Mouse (Mus musculus) CH12.LX (cell line): ENCODE data around the gene Nsg2. TPM values are rescaled to one million over a fixed set of nuclear protein-coding genes. Genes with fewer than 3 reads are reported as not detected.

Experiments used
- DNase-seq: peaks from one replicate; pipeline ENCODE4 v3.0.0-alpha.2; 2013; ENCODE audit errors: extremely low read depth
- H3K27ac ChIP-seq: 2 replicates; pipeline ENCODE4 v1.5.1; 2012; ENCODE audit warnings: low read depth, mild to moderate bottlenecking, control low read depth, moderate library complexity; ENCODE audit not compliant: insufficient read depth
- H3K27me3 ChIP-seq: replicated peaks from 2 replicates; pipeline ENCODE3; 2012; ENCODE audit warnings: inconsistent platforms
- H3K36me3 ChIP-seq, 2 experiments: replicated peaks in 1 of 2; 2 replicates each; pipeline versions ENCODE3 to v1.6.1; 2012; ENCODE audit warnings: inconsistent platforms in 1 of 2, low read length in 1 of 2, mild to moderate bottlenecking in 1 of 2, mixed read lengths in 1 of 2, moderate library complexity in 1 of 2; ENCODE audit not compliant: control insufficient read depth in 1 of 2, insufficient read depth in 1 of 2
- H3K4me1 ChIP-seq, 2 experiments: 2 replicates each; pipeline ENCODE4 v1.6.1; 2012; ENCODE audit warnings: inconsistent platforms in 1 of 2, moderate library complexity in 1 of 2; ENCODE audit not compliant: insufficient read depth in 2 of 2, control insufficient read depth in 1 of 2
- H3K4me2 ChIP-seq: 2 replicates; pipeline ENCODE4 v1.6.1; 2012; ENCODE audit warnings: low read depth, mild to moderate bottlenecking, control low read depth; ENCODE audit not compliant: poor library complexity, insufficient read depth, severe bottlenecking
- H3K4me3 ChIP-seq, 3 experiments: fragments of 150-350 bp in 1 of 3; sonication (generic) in 1 of 3; replicated peaks in 1 of 3; 2 replicates each; pipeline versions ENCODE3 to v1.5.1; 2011 to 2012; ENCODE audit warnings: low read depth in 2 of 3, low read length in 2 of 3, mild to moderate bottlenecking in 2 of 3, moderate library complexity in 2 of 3, control low read depth in 1 of 3, improper control_type of control experiment in 1 of 3, inconsistent platforms in 1 of 3, mixed read lengths in 1 of 3; ENCODE audit not compliant: poor library complexity in 1 of 3
- H3K79me2 ChIP-seq: replicated peaks from 2 replicates; pipeline ENCODE4 v1.6.1; 2012; ENCODE audit warnings: mild to moderate bottlenecking, moderate library complexity; ENCODE audit not compliant: control insufficient read depth, poor library complexity, insufficient read depth, severe bottlenecking; ENCODE audit errors: extremely low read depth
- H3K9ac ChIP-seq: 2 replicates; pipeline ENCODE4 v1.6.1; 2012; ENCODE audit warnings: low read depth, mild to moderate bottlenecking, control low read depth, moderate library complexity; ENCODE audit not compliant: insufficient read depth
- H3K9me3 ChIP-seq: replicated peaks from 2 replicates; pipeline ENCODE3; 2012; ENCODE audit warnings: low read length, inconsistent platforms, mixed read lengths
- CHD1 ChIP-seq: IDR thresholded peaks from 2 replicates; pipeline ENCODE4 v1.6.1; 2012; ENCODE audit warnings: low read depth, low read length, improper control_type of control experiment, inconsistent platforms
- CHD2 ChIP-seq: IDR thresholded peaks from 2 replicates; pipeline ENCODE4 v1.6.1; 2011; ENCODE audit warnings: low read length, improper control_type of control experiment
- ETS1 ChIP-seq: conservative IDR thresholded peaks from 2 replicates; pipeline ENCODE4 v1.6.1; 2012; ENCODE audit warnings: low read depth, mild to moderate bottlenecking, inconsistent platforms, low read length, improper control_type of control experiment, moderate library complexity
- IRF4 ChIP-seq: IDR thresholded peaks from 2 replicates; pipeline ENCODE4 v1.6.1; 2014; ENCODE audit warnings: low read depth, mild to moderate bottlenecking, inconsistent platforms, low read length, improper control_type of control experiment
- JUND ChIP-seq: conservative IDR thresholded peaks from 2 replicates; pipeline ENCODE4 v1.6.1; 2011; ENCODE audit warnings: low read depth, low read length, improper control_type of control experiment
- MAX ChIP-seq: IDR thresholded peaks from 2 replicates; pipeline ENCODE4 v1.6.1; 2011; ENCODE audit warnings: low read length, improper control_type of control experiment
- MXI1 ChIP-seq: IDR thresholded peaks from 2 replicates; pipeline ENCODE4 v1.6.1; 2011; ENCODE audit warnings: mild to moderate bottlenecking, low read depth, low read length, improper control_type of control experiment
- PAX5 ChIP-seq: IDR thresholded peaks from 2 replicates; pipeline ENCODE4 v1.6.1; 2012; ENCODE audit warnings: low read length, inconsistent platforms, mixed read lengths
- POLR2AphosphoS2 ChIP-seq: IDR thresholded peaks from 2 replicates; pipeline ENCODE4 v1.6.1; 2011; ENCODE audit warnings: low read depth, low read length, improper control_type of control experiment
- SIN3A ChIP-seq: IDR thresholded peaks from 2 replicates; pipeline ENCODE4 v1.6.1; 2012; ENCODE audit warnings: low read length, improper control_type of control experiment, inconsistent platforms
- TCF12 ChIP-seq: IDR thresholded peaks from 2 replicates; pipeline ENCODE4 v1.6.1; 2014; ENCODE audit warnings: low read depth, mild to moderate bottlenecking, inconsistent platforms, low read length, improper control_type of control experiment
- USF2 ChIP-seq: conservative IDR thresholded peaks from 2 replicates; pipeline ENCODE4 v1.6.1; 2011; ENCODE audit warnings: low read depth, low read length, improper control_type of control experiment
- ZKSCAN1 ChIP-seq: IDR thresholded peaks from 2 replicates; pipeline ENCODE4 v1.6.1; 2012; ENCODE audit warnings: low read depth, inconsistent platforms, low read length, improper control_type of control experiment, borderline replicate concordance
- ZMIZ1 ChIP-seq: IDR thresholded peaks from 2 replicates; pipeline ENCODE4 v1.6.1; 2012; ENCODE audit warnings: low read depth, mild to moderate bottlenecking, inconsistent platforms, low read length, improper control_type of control experiment
- ZNF384 ChIP-seq: IDR thresholded peaks from 2 replicates; pipeline ENCODE4 v1.6.1; 2012; ENCODE audit warnings: low read depth, low read length, improper control_type of control experiment, inconsistent platforms
- dilution Hi-C: fragments of 300-500 bp; cut with MboI; formaldehyde crosslinking; loops from 2 replicates; pipeline ENCODE4 v1.14.3; 2020; ENCODE audit warnings: low sequenced_read_pairs; ENCODE audit not compliant: extremely low pct_unique_long_range_greater_than_20kb, extremely low pct_ligation_motif_present
- in situ Hi-C: fragments of 300-500 bp; cut with MboI; formaldehyde crosslinking; loops from 3 replicates; pipeline ENCODE4 v1.14.3; 2019; ENCODE audit warnings: low sequenced_read_pairs, low pct_ligation_motif_present, low pct_unique_long_range_greater_than_20kb, mixed read lengths
- polyA plus RNA-seq: library from polyadenylated mRNA; unstranded; fragments of >175 nt; gene quantifications from 2 replicates; pipeline ENCODE4 v1.2.1, GENCODE M21; 2012; ENCODE audit warnings: low read depth; ENCODE audit not compliant: insufficient read length
- total RNA-seq, 2 experiments: library from RNA; depleted of rRNA; stranded (reverse); fragments of 300-350 nt in 1 of 2; fragments of >200 nt in 1 of 2; gene quantifications; 2 replicates each; pipeline ENCODE4 v1.2.3; 2012 to 2014

Gene Nsg2
- total and polyA plus RNA-seq, 3 experiments: 2.8 to 7.5 (median 7.4) TPM

DNA sequence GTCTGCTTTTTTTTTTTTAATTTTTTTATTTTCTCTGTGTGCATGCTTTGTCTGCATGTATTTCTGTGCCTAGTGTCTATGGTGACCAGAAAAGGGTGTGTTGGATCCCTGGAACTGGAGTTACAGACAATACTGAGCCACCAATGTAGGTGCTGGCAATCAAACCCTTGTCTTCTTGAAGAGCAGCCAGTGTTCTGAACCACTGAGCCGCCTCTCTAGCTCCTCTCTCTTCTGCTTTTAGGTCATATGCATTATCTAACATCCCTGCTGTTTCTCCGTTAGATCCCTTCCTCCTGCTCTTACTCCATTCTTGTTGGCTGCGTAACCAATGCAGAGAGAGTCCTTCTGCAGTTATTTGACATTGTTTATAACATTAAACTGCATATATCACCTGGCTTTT, 8.6 kb downstream of the Nsg2 start:
- no peak for TF ChIP-seq ZNF384
- no peak for TF ChIP-seq ZMIZ1
- TF ChIP-seq PAX5: no peak
- no peak overlapping the region for H3K4me2 ChIP-seq
- dilution Hi-C loops (no loop called here), in situ Hi-C loops (loop anchor here (10.0 kb wide), 1 partner anchor 56 kb away; no protein-coding TSS in a partner anchor)
- no peaks in the 10 kb centered on the region for H3K79me2 ChIP-seq
- H3K9me3 ChIP-seq: peaks cover 13% of the 10 kb centered on the region
- no peak overlapping the region for H3K27ac ChIP-seq
- peaks cover 24 to 39% of the 10 kb centered on the region in 2 experiments for H3K4me1 ChIP-seq
- H3K27me3 ChIP-seq: no peaks in the 10 kb centered on the region
- H3K36me3 ChIP-seq: no peaks in the 10 kb centered on the region
- DNase-seq: no peak
- no peak overlapping the region for H3K4me3 ChIP-seq
- no peak overlapping the region for H3K9ac ChIP-seq

GRCm38 (mm10) chr11:32009961-32010662, 9.8 kb downstream of the Nsg2 start:
- Histone ChIP-seq H3K4me2 (peak overlapping the region; percentile 7; the same call in 1 of the 2 replicates), H3K27me3 (no peaks in the 10 kb centered on the region), H3K9me3 (peaks cover 13% of the 10 kb centered on the region), H3K4me1 (peaks cover 27 to 49% of the 10 kb centered on the region in 2 experiments), H3K79me2 (no peaks in the 10 kb centered on the region)
- dilution Hi-C loops: no loop called here
- TF ChIP-seq ETS1: 0 out of 2 replicates have a peak, but pooled peaks have one; percentile 23
- TF ChIP-seq USF2: no peak
- no peak for TF ChIP-seq POLR2AphosphoS2
- TF ChIP-seq ZKSCAN1: no peak
- peak; percentile 86 for TF ChIP-seq IRF4
- peak; percentile 66; the same call in 1 of the 2 replicates for TF ChIP-seq JUND
- TF ChIP-seq MAX: 0 out of 2 replicates have a peak, but pooled peaks have one; percentile 33
- TF ChIP-seq MXI1: peak; percentile 69
- 0 out of 2 replicates have a peak, but pooled peaks have one; percentile 43 for TF ChIP-seq TCF12
- TF ChIP-seq, all 38 proteins: peak for 6
- Histone ChIP-seq H3K4me3 (no peak overlapping the region), H3K27ac (no peak overlapping the region), H3K9ac (no peak overlapping the region), H3K36me3 (no peaks in the 10 kb centered on the region)
- DNase-seq: no peak
- in situ Hi-C loops: loop anchor here (10.0 kb wide), 1 partner anchor 55 kb away; no protein-coding TSS in a partner anchor

- no peaks in the 10 kb centered on the region for H3K79me2 ChIP-seq
- no peaks in the 10 kb centered on the region for H3K27me3 ChIP-seq
- no peak overlapping the region for H3K9ac ChIP-seq
- H3K9me3 ChIP-seq: peaks cover 13% of the 10 kb centered on the region
- peak overlapping the region; percentile 7; the same call in 1 of the 2 replicates for H3K4me2 ChIP-seq
- peaks cover 30 to 54% of the 10 kb centered on the region in 2 experiments for H3K4me1 ChIP-seq
- DNase-seq: no peak
- H3K4me3 ChIP-seq: no peak overlapping the region
- no peaks in the 10 kb centered on the region for H3K36me3 ChIP-seq
- H3K27ac ChIP-seq: no peak overlapping the region
- dilution Hi-C loops: no loop called here
- in situ Hi-C loops: no loop called here
- TF ChIP-seq CHD2 (peak; percentile 61; the same call in 1 of the 2 replicates), CHD1 (no peak), TCF12 (0 out of 2 replicates have a peak, but pooled peaks have one; percentile 2), PAX5 (no peak), ZNF384 (no peak), SIN3A (0 out of 2 replicates have a peak, but pooled peaks have one; percentile 58), ETS1 (no peak; the same call in 1 of the 2 replicates)
These were observed 10.4 kb downstream of the Nsg2 start for GRCm38 (mm10) chr11:32010663-32010970.
